Mouse (Mus musculus): ENCODE results near the gene Itm2c. TPM values are rescaled to one million over a fixed set of nuclear protein-coding genes. Genes with fewer than 3 reads are reported as not detected.

The Itm2c gene
- polyA plus RNA-seq, 1 experiment from 2014 or later: 86.1 TPM

DNA sequence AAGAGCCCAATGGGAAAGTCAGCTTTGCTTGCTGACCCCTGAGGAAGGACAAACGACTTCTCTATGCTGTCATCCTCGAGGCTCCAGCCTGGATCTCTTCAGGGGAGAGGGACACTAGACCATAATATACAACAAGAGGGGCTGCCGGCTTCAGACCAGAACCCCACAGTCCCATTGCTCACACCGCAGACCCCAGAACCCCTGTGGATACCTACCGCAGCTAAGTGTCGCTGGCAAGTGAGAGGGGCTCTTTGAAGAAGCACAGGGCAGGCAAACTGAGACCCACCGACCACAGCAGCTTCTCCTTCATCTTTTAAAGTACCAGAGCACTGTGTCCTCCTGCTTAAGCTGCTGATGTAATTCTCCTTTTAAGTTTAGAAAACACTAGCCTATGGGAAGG lies 40.5 kb downstream of the Itm2c start:
- H3K4me3 ChIP-seq (ENCODE audit: low read depth, low read length): no peak overlapping the region
- H3K27me3 ChIP-seq (ENCODE audit: control insufficient read depth, insufficient read depth, low read length): no peaks in the 10 kb centered on the region
- no peak overlapping the region for H3K4me2 ChIP-seq (replicated peaks; ENCODE audit: low read depth, low read length)
- peak; percentile 6; the same call in 1 of the 2 replicates for ATAC-seq (ENCODE audit: low FRiP score)
- no peak for DNase-seq (ENCODE audit: low spot score)
- no peaks in the 10 kb centered on the region for H3K9me3 ChIP-seq (ENCODE audit: control insufficient read depth, low read length)
- no peak overlapping the region for H3K9ac ChIP-seq (ENCODE audit: low read depth, low read length)
- WGBS: 7% methylated on average over 7 of the region's 7 CpGs
- peaks cover 7% of the 10 kb centered on the region for H3K4me1 ChIP-seq (replicated peaks; ENCODE audit: control insufficient read depth, insufficient read depth, low read length)
- no peaks in the 10 kb centered on the region for H3K36me3 ChIP-seq (ENCODE audit: control insufficient read depth, insufficient read depth, low read length)
- no peak overlapping the region for H3K27ac ChIP-seq (ENCODE audit: low read depth, low read length)

- Histone ChIP-seq H3K27me3 (ENCODE audit: control insufficient read depth, insufficient read depth, low read length) (no peaks in the 10 kb centered on the region), H3K27ac (ENCODE audit: low read depth, low read length) (no peak overlapping the region), H3K9ac (ENCODE audit: low read depth, low read length) (no peak overlapping the region), H3K36me3 (ENCODE audit: control insufficient read depth, insufficient read depth, low read length) (no peaks in the 10 kb centered on the region), H3K4me1 (replicated peaks; ENCODE audit: control insufficient read depth, insufficient read depth, low read length) (peaks cover 7% of the 10 kb centered on the region), H3K9me3 (ENCODE audit: control insufficient read depth, low read length) (no peaks in the 10 kb centered on the region), H3K4me2 (replicated peaks; ENCODE audit: low read depth, low read length) (no peak overlapping the region), H3K4me3 (ENCODE audit: low read depth, low read length) (no peak overlapping the region)
- WGBS: 52% methylated on average over 8 of the region's 8 CpGs
- ATAC-seq (ENCODE audit: low FRiP score): no peak
- DNase-seq (ENCODE audit: low spot score): peak; percentile 69
Observed at GRCm38 (mm10) chr1:85935148-85935852, 41.2 kb downstream of the Itm2c start.

GRCm38 (mm10) chr1:85936265-85936664 lies 42.2 kb downstream of the Itm2c start:
- Histone ChIP-seq H3K4me3 (ENCODE audit: low read depth, low read length) (no peak overlapping the region), H3K36me3 (ENCODE audit: control insufficient read depth, insufficient read depth, low read length) (no peaks in the 10 kb centered on the region), H3K9ac (ENCODE audit: low read depth, low read length) (no peak overlapping the region), H3K27me3 (ENCODE audit: control insufficient read depth, insufficient read depth, low read length) (no peaks in the 10 kb centered on the region), H3K4me2 (replicated peaks; ENCODE audit: low read depth, low read length) (no peak overlapping the region), H3K9me3 (ENCODE audit: control insufficient read depth, low read length) (no peaks in the 10 kb centered on the region), H3K27ac (ENCODE audit: low read depth, low read length) (no peak overlapping the region), H3K4me1 (replicated peaks; ENCODE audit: control insufficient read depth, insufficient read depth, low read length) (peaks cover 7% of the 10 kb centered on the region)
- no peak for ATAC-seq (ENCODE audit: low FRiP score)
- 73% methylated on average over 6 of the region's 6 CpGs for WGBS
- DNase-seq (ENCODE audit: low spot score): no peak

DNA sequence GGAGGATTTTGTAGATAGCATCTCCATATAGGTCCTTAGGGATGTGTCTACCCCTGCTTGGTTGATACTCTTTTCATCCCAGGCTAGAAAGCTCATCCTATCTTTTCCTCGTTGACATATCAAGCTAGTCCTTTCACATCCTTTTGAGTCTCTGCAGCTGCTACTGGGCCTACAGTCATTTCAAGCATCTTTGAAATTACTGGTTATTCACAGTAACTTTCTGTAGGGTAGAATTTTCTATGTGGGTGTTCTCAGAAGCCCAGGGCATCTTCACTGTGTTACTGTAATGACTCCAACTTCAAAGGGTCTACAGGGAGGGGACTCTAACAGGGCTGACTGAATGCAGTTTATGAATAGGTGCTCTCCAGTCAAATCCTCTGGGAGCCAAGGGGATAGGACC lies 43.2 kb downstream of the Itm2c start:
- WGBS: 80% methylated on average over 1 of the region's 1 CpGs
- Histone ChIP-seq H3K4me3 (ENCODE audit: low read depth, low read length) (no peak overlapping the region), H3K4me1 (replicated peaks; ENCODE audit: control insufficient read depth, insufficient read depth, low read length) (peaks cover 7% of the 10 kb centered on the region), H3K27me3 (ENCODE audit: control insufficient read depth, insufficient read depth, low read length) (no peaks in the 10 kb centered on the region), H3K4me2 (replicated peaks; ENCODE audit: low read depth, low read length) (no peak overlapping the region), H3K9ac (ENCODE audit: low read depth, low read length) (no peak overlapping the region), H3K27ac (ENCODE audit: low read depth, low read length) (no peak overlapping the region), H3K36me3 (ENCODE audit: control insufficient read depth, insufficient read depth, low read length) (no peaks in the 10 kb centered on the region), H3K9me3 (ENCODE audit: control insufficient read depth, low read length) (no peaks in the 10 kb centered on the region)
- ATAC-seq (ENCODE audit: low FRiP score) (no peak), DNase-seq (ENCODE audit: low spot score) (no peak)

- no peak for ATAC-seq (ENCODE audit: low FRiP score)
- DNase-seq (ENCODE audit: low spot score): no peak
- WGBS: 88% methylated on average over 8 of the region's 8 CpGs
Observed at GRCm38 (mm10) chr1:85942318-85942717, 48.2 kb downstream of the Itm2c start.

GRCm38 (mm10) chr1:85949085-85949684 lies 55.1 kb downstream of the Itm2c start:
- no peak overlapping the region for H3K4me2 ChIP-seq (replicated peaks; ENCODE audit: low read depth, low read length)
- 87% methylated on average over 2 of the region's 2 CpGs for WGBS
- no peak for DNase-seq (ENCODE audit: low spot score)

More at GRCm38 (mm10) chr1:85942318-85942717, 48.2 kb downstream of the Itm2c start:
- no peak overlapping the region for H3K4me3 ChIP-seq (ENCODE audit: low read depth, low read length)
- no peak overlapping the region for H3K27ac ChIP-seq (ENCODE audit: low read depth, low read length)
- H3K36me3 ChIP-seq (ENCODE audit: control insufficient read depth, insufficient read depth, low read length): no peaks in the 10 kb centered on the region
- no peaks in the 10 kb centered on the region for H3K4me1 ChIP-seq (replicated peaks; ENCODE audit: control insufficient read depth, insufficient read depth, low read length)
- no peaks in the 10 kb centered on the region for H3K9me3 ChIP-seq (ENCODE audit: control insufficient read depth, low read length)
- H3K4me2 ChIP-seq (replicated peaks; ENCODE audit: low read depth, low read length): no peak overlapping the region
- H3K27me3 ChIP-seq (ENCODE audit: control insufficient read depth, insufficient read depth, low read length): no peaks in the 10 kb centered on the region
- no peak overlapping the region for H3K9ac ChIP-seq (ENCODE audit: low read depth, low read length)

GRCm38 (mm10) chr1:85955150-85955549 lies 61.1 kb downstream of the Itm2c start:
- Histone ChIP-seq H3K4me1 (replicated peaks; ENCODE audit: control insufficient read depth, insufficient read depth, low read length) (no peaks in the 10 kb centered on the region), H3K36me3 (ENCODE audit: control insufficient read depth, insufficient read depth, low read length) (no peaks in the 10 kb centered on the region), H3K27me3 (ENCODE audit: control insufficient read depth, insufficient read depth, low read length) (no peaks in the 10 kb centered on the region), H3K9ac (ENCODE audit: low read depth, low read length) (no peak overlapping the region), H3K27ac (ENCODE audit: low read depth, low read length) (no peak overlapping the region), H3K4me3 (ENCODE audit: low read depth, low read length) (no peak overlapping the region), H3K4me2 (replicated peaks; ENCODE audit: low read depth, low read length) (no peak overlapping the region), H3K9me3 (ENCODE audit: control insufficient read depth, low read length) (no peaks in the 10 kb centered on the region)
- DNase-seq (ENCODE audit: low spot score) (no peak), ATAC-seq (ENCODE audit: low FRiP score) (no peak)
- 81% methylated on average over 3 of the region's 3 CpGs for WGBS

More at GRCm38 (mm10) chr1:85949085-85949684, 55.1 kb downstream of the Itm2c start:
- no peaks in the 10 kb centered on the region for H3K27me3 ChIP-seq (ENCODE audit: control insufficient read depth, insufficient read depth, low read length)
- no peak overlapping the region for H3K27ac ChIP-seq (ENCODE audit: low read depth, low read length)
- no peaks in the 10 kb centered on the region for H3K4me1 ChIP-seq (replicated peaks; ENCODE audit: control insufficient read depth, insufficient read depth, low read length)
- no peaks in the 10 kb centered on the region for H3K9me3 ChIP-seq (ENCODE audit: control insufficient read depth, low read length)
- H3K36me3 ChIP-seq (ENCODE audit: control insufficient read depth, insufficient read depth, low read length): no peaks in the 10 kb centered on the region
- no peak for ATAC-seq (ENCODE audit: low FRiP score)
- H3K9ac ChIP-seq (ENCODE audit: low read depth, low read length): no peak overlapping the region
- H3K4me3 ChIP-seq (ENCODE audit: low read depth, low read length): no peak overlapping the region

DNA sequence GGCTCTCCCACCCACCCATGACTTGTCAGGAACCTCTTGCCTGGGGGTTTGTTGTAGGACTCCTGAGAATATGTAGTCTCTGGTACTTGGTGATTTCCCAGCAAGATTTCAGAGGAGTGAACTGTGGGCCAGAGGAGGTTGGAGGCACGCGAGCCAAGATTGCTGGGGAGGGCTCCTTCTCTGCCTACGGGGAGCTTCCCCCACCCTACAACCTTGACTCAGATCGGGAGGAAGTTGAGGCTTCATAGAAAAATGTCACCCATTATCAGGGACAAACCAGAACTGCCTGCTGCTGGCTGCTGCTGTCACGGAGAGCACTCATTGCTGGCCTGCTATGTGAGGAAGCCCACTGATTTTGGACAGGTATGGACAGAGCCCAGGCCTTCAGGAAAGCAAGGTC lies 63.2 kb downstream of the Itm2c start:
- Histone ChIP-seq H3K36me3 (ENCODE audit: control insufficient read depth, insufficient read depth, low read length) (no peaks in the 10 kb centered on the region), H3K4me1 (replicated peaks; ENCODE audit: control insufficient read depth, insufficient read depth, low read length) (no peaks in the 10 kb centered on the region), H3K9me3 (ENCODE audit: control insufficient read depth, low read length) (no peaks in the 10 kb centered on the region), H3K9ac (ENCODE audit: low read depth, low read length) (no peak overlapping the region), H3K27ac (ENCODE audit: low read depth, low read length) (no peak overlapping the region), H3K4me3 (ENCODE audit: low read depth, low read length) (no peak overlapping the region), H3K27me3 (ENCODE audit: control insufficient read depth, insufficient read depth, low read length) (no peaks in the 10 kb centered on the region), H3K4me2 (replicated peaks; ENCODE audit: low read depth, low read length) (no peak overlapping the region)
- DNase-seq (ENCODE audit: low spot score) (no peak), ATAC-seq (ENCODE audit: low FRiP score) (no peak)
- WGBS: 87% methylated on average over 5 of the region's 5 CpGs

Measured in hindbrain, embryonic 11.5 days (tissue).